Mouse (Mus musculus): ENCODE data around the gene Ccdc146.
"Not testable (repeated sequence)": the region's sequence is repeated elsewhere in the genome, so short reads cannot be mapped to it uniquely, and the experiment has no call there.

GRCm38 (mm10) chr5:21277685-21278084, 146.8 kb downstream of the Ccdc146 start:
- TF ChIP-seq CTCF (conservative IDR thresholded peaks at IDR 0.05; ENCODE audit: low read length); NANOG (IDR thresholded peaks at IDR 0.05; ENCODE audit: borderline replicate concordance, low read length); POU5F1 (IDR thresholded peaks at IDR 0.05; ENCODE audit: borderline replicate concordance, low read length): not testable (repeated sequence)
